Mouse (Mus musculus): ENCODE results near the gene Traip.

GRCm38 (mm10) chr9:107981684-107982605, 32.0 kb downstream of the Traip start:
- TF ChIP-seq POLR2A (IDR thresholded peaks at IDR 0.05; ENCODE audit: insufficient read depth, low read depth, low read length): peak; percentile 82
- no peak for TF ChIP-seq CTCF (IDR thresholded peaks at IDR 0.05)
- no peak; the same call in 1 of the 2 replicates for TF ChIP-seq EP300 (IDR thresholded peaks at IDR 0.05; ENCODE audit: insufficient read depth, low read depth, low read length)

Measured in heart, adult 2 months (tissue).